Mouse (Mus musculus) neutrophil, adult 83 days (primary cell): ENCODE results near the gene Olfr902. TPM values are rescaled to one million over a fixed set of nuclear protein-coding genes. Genes with fewer than 3 reads are reported as not detected.

Experiments
- total RNA-seq, 2 experiments: library from RNA; stranded (reverse); gene quantifications; one replicate each; pipeline ENCODE4 v1.2.4; 2023

Olfr902 gene
- not detected for total RNA-seq

DNA sequence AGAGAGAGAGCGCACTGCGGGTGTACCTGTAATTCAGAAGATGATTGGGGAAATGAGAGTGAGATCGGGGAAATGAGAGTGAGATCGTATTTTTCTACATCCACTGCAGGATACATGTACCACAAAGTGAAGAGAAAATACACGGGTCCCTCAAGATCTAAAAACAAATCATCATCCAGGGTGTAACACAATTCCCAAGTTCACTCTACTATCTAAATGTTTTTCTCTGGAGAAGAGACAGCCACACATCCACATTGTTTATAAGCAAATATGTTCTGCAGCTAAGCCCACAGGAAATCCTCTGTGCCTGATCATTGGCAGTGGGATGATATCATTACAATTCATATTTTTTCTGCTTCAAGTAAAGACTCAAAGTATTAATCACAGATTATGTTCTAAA, at the start of gene Olfr902:
TSS of gene Olfr902 (plus strand) at position 301 of the 400 bp plus-strand sequence.

GRCm38 (mm10) chr9:38401398-38401797, 46.1 kb upstream of the Olfr902 start, which contains the start of gene Olfr147:
Gene Olfr147, plus strand, starts transcription at chr9:38401698.

DNA sequence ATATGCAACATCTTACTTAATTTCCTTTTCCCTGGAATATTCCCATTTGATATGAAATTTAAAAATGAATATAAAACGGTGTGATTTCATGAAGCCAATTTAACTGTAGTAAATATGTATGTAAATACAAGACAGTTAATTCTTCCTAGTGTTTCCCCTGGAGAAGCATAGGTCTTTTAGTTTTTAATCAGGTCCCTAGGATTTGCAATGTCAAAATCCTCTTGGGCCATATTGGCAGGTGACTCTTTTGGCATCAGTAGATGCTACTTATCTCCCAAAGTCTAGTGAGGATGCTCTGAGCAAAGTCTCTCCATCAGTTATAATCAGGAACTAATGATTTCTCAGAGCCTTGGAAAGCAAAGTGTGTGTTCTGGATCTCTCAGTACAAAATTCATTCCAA, 18.3 kb upstream of the Olfr902 start, which contains the start of gene Olfr901:
TSS of gene Olfr901 (plus strand) at position 301 of the 400 bp plus-strand sequence.

DNA sequence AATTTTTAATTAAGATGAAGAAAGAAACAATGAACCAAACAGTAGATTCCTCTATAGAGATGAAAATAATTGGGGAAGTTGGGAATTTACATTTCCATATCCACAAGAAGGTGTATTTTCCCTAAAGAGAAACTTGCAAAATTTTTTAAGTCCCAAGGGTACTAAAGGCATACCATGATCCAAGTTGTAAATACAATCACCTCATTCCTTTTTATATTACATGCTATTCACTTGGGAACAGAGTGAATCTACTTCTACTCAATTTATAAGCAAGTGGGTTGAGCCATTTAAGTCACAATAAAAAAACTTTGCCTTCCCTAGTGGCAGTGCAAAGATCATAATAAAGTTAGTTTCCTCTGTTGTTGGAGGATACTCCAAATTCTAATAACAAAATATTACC, 15.4 kb downstream of the Olfr902 start, which contains the start of gene Olfr904:
TSS of gene Olfr904 (plus strand) at position 301 of the 400 bp plus-strand sequence.

DNA sequence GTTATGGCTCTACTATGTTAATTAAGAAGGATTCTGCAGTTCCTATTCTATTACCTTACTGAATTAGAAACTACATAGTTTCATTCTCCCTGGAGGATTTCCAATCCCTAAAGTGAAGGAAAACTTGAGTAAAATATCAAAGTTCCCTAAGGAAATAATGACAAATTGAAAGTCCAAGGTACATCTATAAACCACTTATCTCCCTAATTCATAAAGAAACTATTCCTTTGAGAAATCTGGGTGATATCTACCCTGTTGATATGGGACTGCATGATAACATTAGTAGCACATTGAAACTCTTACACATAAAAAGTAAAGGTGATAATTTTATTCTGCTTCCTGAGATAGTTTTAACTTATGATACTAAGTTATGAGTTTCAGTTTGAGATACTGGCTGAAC, 23.4 kb downstream of the Olfr902 start, which contains the start of gene Olfr905:
TSS of gene Olfr905 (plus strand) at position 301 of the 400 bp plus-strand sequence.

DNA sequence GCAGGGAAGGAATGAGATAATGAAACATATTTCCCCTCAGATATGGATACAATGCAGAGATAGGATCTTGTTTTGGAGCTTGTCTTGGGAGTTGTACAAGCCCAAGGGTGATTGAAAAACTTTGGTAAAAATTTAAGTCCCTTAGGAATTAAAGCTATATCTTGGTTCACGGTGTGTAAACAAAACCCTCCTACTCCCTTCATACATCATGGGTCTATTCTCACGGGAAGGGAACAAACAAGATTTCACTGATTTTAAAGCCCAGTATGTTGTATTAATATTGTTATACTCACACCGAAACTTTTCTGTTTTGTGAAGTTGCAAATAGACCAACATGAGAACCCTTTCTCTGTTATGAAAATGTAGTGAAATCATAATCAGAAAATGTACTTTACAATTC, 39.3 kb downstream of the Olfr902 start, which contains the start of gene Olfr906:
TSS of gene Olfr906 (plus strand) at position 301 of the 400 bp plus-strand sequence.

GRCm38 (mm10) chr9:38495501-38495900, 48.0 kb downstream of the Olfr902 start, which contains the start of gene Olfr907:
Gene Olfr907, plus strand, starts transcription at chr9:38495801.

Other genes with a start within 250 kb of the Olfr902 start
- not detected for gene Olfr893, start 239.3 kb upstream of the Olfr902 start, total RNA-seq
- not detected for gene Olfr894, start 229.6 kb upstream of the Olfr902 start, total RNA-seq
- gene Olfr143, start 194.9 kb upstream of the Olfr902 start, total RNA-seq = not detected
- gene Olfr895, start 179.8 kb upstream of the Olfr902 start, total RNA-seq = not detected
- gene Olfr896-ps1, start 156.5 kb upstream of the Olfr902 start, total RNA-seq = not detected
- gene Olfr25, start 118.6 kb upstream of the Olfr902 start, total RNA-seq = not detected
- gene Olfr898, start 99.2 kb upstream of the Olfr902 start, total RNA-seq = not detected
- not detected for gene Olfr250, start 80.8 kb upstream of the Olfr902 start, total RNA-seq
- not detected for gene Olfr251, start 70.6 kb upstream of the Olfr902 start, total RNA-seq
- not detected for gene Olfr147, start 46.0 kb upstream of the Olfr902 start, total RNA-seq
- gene Olfr901, start 18.2 kb upstream of the Olfr902 start, total RNA-seq = not detected
- not detected for gene Olfr904, start 15.5 kb downstream of the Olfr902 start, total RNA-seq
- gene Olfr905, start 23.5 kb downstream of the Olfr902 start, total RNA-seq = not detected
- gene Olfr906, start 39.4 kb downstream of the Olfr902 start, total RNA-seq = not detected
- gene Olfr907, start 48.1 kb downstream of the Olfr902 start, total RNA-seq = not detected
- gene Olfr911-ps1, start 73.9 kb downstream of the Olfr902 start, total RNA-seq = not detected
- gene Olfr910, start 90.2 kb downstream of the Olfr902 start, total RNA-seq = not detected
- not detected for gene Olfr912, start 132.5 kb downstream of the Olfr902 start, total RNA-seq
- gene Olfr913, start 145.1 kb downstream of the Olfr902 start, total RNA-seq = not detected
- gene Olfr914, start 157.4 kb downstream of the Olfr902 start, total RNA-seq = not detected
- gene Olfr916, start 212.2 kb downstream of the Olfr902 start, total RNA-seq = not detected
- gene Olfr917, start 218.2 kb downstream of the Olfr902 start, total RNA-seq = not detected
- gene Olfr918, start 226.9 kb downstream of the Olfr902 start, total RNA-seq = not detected